Mouse (Mus musculus) bone marrow, adult 2 months (tissue): ENCODE results near the gene Drc3.

Source experiments
- CTCF ChIP-seq: fragments of 200-500 bp; IDR thresholded peaks from 2 replicates; pipeline ENCODE4 v1.5.1; 2011; ENCODE audit warnings: low read length, control low read depth; ENCODE audit not compliant: control insufficient read depth, insufficient read depth
- POLR2A ChIP-seq: fragments of 200-500 bp; IDR thresholded peaks from 2 replicates; pipeline ENCODE4 v1.6.1; 2011; ENCODE audit warnings: low read depth, mild to moderate bottlenecking, control low read depth, low read length, borderline replicate concordance; ENCODE audit not compliant: control insufficient read depth

- no peak for TF ChIP-seq CTCF
- no peak for TF ChIP-seq POLR2A
Observed at GRCm38 (mm10) chr11:60355952-60356351, 2.8 kb downstream of the Drc3 start.
